Mouse (Mus musculus) megakaryocyte, embryonic 14.5 days (primary cell): ENCODE data around the gene Gm9376.

ENCODE experiments used
- FLI1 ChIP-seq: IDR thresholded peaks from 2 replicates; pipeline ENCODE4 v1.6.1; 2012; ENCODE audit warnings: low read length, inconsistent platforms, mixed read lengths
- GATA1 ChIP-seq: IDR thresholded peaks from 3 replicates; pipeline ENCODE4 v1.6.1; 2012; ENCODE audit warnings: mixed read lengths, low read length, inconsistent platforms, borderline replicate concordance

DNA sequence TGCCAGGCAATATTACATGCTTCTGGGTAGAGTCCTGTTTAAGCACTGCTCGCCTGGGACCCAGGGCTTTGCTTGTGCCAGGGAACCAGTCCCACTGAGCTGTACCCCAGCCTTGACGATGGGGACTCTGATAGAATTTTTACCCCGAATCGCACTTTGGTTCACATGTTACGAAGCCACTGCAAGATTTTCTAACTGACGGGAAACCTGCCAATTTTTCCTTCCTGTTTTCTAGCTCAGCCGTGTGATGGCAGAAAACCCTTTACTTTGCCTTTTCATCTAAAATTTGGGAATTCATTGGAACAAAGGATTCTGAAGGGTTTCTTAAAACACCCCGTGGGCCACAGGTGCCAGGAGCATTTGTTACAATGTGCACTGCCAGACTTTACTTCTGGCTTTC, 22.4 kb downstream of the Gm9376 start:
- TF ChIP-seq GATA1 (no peak), FLI1 (no peak)
